Mouse (Mus musculus) stomach, postnatal 0 days (tissue): ENCODE measurements around the gene Lrch1.

Experiments used
- CTCF ChIP-seq: IDR thresholded peaks from 2 replicates; pipeline ENCODE4 v1.5.1; 2016; ENCODE audit warnings: antibody characterized with exemption, low read depth, mild to moderate bottlenecking, moderate library complexity
- EP300 ChIP-seq: optimal IDR thresholded peaks from 2 replicates; pipeline ENCODE3; 2016; ENCODE audit warnings: antibody characterized with exemption

GRCm38 (mm10) chr14:74919132-74919531, 28.5 kb downstream of the Lrch1 start:
- TF ChIP-seq CTCF (no peak), EP300 (no peak)
